Mouse (Mus musculus): Measurements from ENCODE around the gene Egfr.

Gene Egfr

DNA sequence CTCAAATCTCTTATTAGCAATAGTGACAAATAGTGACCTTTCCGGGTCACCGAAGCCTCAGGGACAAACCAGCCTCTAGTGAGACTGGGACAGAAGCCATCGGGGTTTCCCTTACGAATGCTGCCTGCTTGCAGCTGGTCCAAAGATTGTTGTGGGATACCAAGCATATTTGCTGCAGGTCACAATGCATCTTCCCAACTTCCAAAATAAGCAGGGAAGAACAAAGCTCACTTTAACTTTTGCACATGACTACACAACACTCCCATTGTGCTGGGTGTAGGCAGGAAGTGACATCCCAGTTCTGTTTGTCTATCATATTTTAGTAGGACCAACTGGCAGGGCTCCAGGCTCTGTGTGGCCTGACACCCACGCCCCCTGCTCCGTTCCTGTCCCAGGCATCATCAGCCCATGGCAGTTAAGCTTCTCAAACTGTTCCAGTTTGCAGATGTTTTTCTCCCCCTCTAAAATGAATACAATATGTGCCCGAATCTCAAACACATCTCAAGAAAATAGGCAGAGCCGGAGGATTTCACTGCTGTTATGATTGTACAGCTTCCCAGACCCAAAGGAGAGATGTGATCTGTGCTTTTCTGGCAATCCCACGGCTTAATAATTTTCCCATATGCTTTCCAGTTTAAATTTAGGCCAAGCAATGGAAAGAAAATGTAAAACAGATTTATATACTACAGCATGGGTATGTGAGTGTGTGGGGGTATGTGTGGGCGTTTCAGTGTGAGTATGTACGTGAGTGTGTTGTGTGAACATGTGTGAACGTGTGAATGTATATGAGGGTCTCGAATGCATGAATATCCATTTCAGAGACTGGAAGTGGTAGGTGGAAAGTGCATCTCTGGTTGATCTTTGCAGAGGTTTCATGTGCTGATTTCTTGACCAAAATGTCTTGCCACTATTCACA is 143.7 kb downstream of the Egfr start:
- peak; percentile 21 to 37 for DNase-seq (ENCODE audit: inconsistent age in 2 of 2, low spot score in 1 of 2)

- DNase-seq (ENCODE audit: inconsistent age in 2 of 2, low spot score in 1 of 2), result no peak
These were observed 145.7 kb downstream of the Egfr start for GRCm38 (mm10) chr11:16897681-16898080.

- DNase-seq (ENCODE audit: inconsistent age in 2 of 2, low spot score in 1 of 2), result no peak
These were observed 148.2 kb downstream of the Egfr start for GRCm38 (mm10) chr11:16900182-16900581.

DNA sequence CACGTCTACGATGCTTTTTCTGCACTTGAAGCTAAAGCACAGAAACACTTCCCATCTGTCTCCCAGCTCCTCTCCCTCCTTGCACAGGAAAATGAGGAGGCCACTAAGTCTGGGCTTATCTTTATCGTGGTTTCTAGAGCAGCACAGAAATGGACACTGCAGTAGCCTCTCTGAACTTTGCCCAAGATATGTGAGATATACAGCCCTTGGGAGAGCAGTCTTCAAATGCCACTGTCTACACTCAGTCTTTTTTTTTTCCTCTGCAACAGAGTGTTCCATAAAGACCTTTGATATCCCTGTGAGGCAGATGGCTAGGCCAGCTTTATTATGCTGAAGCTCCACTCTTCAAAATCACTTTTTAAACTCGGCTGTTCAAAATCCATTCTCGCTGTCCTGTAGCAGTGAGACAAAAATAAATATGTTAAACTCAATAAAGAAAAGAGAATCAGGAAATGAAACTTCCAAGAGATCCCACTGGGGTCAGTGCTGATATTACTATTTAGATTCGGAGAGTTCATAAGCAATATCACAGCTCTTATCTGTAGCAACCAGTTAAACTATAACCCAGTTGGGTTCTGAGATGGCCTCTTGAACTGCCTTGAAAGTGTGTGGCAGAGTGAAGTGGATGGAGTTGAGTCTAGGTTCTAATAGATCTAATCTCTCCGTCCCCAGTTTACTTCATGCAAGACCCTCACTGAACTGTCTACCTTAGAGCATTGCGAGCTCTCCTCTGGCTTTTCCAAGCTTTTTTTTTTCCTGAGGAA is 148.8 kb downstream of the Egfr start:
- DNase-seq (ENCODE audit: inconsistent age in 2 of 2, low spot score in 1 of 2), result no peak

DNA sequence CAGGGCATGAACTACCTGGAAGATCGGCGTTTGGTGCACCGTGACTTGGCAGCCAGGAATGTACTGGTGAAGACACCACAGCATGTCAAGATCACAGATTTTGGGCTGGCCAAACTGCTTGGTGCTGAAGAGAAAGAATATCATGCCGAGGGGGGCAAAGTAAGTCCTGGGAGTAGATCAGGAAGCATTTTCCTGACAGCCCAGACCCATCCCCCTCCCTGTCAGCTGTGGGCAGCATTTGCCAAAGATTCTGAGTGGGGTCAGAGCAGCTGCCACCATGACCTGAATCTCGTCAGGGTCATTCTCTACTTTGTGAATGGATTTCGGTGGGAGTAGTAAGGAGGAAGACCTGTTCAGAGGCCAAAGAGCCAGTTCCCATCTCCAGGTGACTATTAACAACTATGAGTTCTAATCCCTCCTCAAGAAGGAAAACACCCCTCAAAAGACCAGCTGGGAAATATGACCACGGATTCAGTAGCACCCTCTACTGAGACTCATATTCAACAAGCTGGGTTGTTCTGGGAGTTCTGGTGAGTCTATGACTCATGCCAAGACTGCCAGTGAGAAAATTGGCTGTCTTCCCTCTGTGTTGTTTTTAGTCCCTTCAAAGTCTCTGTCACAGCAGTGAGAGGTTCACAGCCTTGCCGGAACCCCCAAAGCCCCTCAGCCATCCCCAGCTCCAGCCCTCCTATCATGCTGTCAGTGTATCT is 152.5 kb downstream of the Egfr start:
- peak in 1 of 2 experiments; percentile 73 for DNase-seq (ENCODE audit: inconsistent age in 2 of 2, low spot score in 1 of 2)

DNA sequence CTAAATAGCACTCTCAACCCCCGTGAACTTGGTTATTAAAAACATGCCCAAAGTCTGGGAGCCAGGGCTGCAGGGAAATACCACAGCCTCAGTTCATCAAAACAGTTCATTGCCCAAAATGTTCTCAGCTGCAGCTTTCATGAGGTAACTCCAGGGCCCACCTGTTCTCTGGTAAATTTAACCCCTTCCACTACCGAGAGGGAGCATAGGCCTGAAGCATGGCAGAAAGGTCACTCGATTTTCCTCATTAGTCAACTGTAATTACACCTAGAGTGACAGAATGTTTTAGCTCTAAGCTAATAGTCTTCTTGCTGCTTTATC is 153.0 kb downstream of the Egfr start:
- no peak for DNase-seq (ENCODE audit: inconsistent age in 2 of 2, low spot score in 1 of 2)

GRCm38 (mm10) chr11:16906530-16906929 is 154.5 kb downstream of the Egfr start:
- no peak for DNase-seq (ENCODE audit: inconsistent age in 2 of 2, low spot score in 1 of 2)

- peak in 1 of 2 experiments; percentile 36 for DNase-seq (ENCODE audit: inconsistent age in 2 of 2, low spot score in 1 of 2)
These were observed 155.6 kb downstream of the Egfr start for GRCm38 (mm10) chr11:16907517-16908129.

GRCm38 (mm10) chr11:16914756-16915155 is 162.8 kb downstream of the Egfr start:
- DNase-seq (ENCODE audit: inconsistent age in 2 of 2, low spot score in 1 of 2), result no peak

DNA sequence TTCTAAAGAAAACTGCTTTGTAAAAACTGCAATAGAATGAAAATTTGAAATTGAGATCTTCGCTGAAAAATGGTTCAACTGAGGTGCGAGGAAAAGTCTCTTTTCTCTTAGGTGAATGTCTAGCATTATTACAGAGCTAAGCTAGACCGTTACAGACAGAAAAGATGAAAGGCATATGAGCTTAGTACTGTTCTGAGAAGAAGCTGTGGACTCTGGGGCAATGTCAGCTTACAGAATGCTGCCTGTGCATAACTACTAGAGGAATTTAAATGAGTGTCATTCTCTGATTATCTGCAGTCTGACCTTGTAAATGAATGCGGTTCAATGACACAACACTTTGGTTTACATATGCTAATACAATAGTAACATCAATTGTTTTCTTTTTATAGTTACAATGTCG is 163.8 kb downstream of the Egfr start:
- no peak for DNase-seq (ENCODE audit: inconsistent age in 2 of 2, low spot score in 1 of 2)

DNA sequence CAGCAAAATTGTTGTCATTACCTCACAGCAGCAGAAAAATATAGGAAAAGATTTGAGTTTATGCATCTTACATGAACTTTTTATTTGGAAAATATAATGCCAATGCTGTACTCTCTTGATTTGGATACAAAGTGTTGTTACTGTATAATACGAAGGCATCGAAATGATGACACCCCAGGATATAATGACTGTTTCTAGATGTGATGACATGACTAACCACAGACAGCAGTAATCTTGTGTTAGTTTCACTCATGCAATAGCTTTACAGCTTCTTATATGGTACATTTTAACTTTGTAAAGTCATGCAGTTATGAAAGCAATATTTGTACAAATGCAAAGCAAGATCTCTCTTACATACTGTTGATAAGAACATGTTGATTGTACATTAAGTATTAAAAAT is 165.5 kb downstream of the Egfr start:
- DNase-seq (ENCODE audit: inconsistent age in 2 of 2, low spot score in 1 of 2), result no peak

- no peak for DNase-seq (ENCODE audit: inconsistent age in 2 of 2, low spot score in 1 of 2)
These were observed 180.2 kb downstream of the Egfr start for GRCm38 (mm10) chr11:16932159-16932558.

DNA sequence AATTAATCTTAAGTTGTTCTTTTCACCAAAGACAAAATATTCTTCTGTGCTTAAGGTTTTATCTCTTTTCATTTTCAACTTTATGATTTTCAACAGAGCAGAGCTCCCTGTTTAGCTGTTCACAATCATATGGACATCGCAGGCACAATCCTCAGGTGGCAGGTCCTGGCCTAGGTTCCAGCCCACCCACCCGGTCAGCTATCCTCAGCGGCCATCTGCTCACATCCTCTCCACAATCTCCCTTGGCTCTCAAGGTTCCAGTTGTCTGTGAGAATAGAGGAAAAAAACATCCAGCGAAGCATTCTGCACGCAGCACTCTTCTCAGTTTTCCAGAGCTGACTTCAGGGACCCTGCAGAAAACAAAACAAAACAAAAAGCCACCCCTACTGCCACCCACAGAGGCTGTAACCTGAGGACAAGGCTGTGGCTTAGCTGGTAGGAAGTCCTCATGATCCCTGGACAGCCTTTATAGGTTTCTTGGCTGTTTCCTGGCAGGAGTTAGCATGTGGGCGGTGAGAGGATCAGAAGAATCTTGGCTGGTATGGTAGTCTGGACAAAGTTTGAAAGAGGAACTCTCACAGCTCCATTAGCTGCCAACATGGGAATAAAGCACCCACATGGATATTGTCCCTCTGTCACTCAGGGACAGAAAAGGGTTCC is 183.7 kb downstream of the Egfr start:
- DNase-seq (ENCODE audit: inconsistent age in 2 of 2, low spot score in 1 of 2), result no peak

GRCm38 (mm10) chr11:16941103-16941793 is 189.2 kb downstream of the Egfr start:
- DNase-seq (ENCODE audit: inconsistent age in 2 of 2, low spot score in 1 of 2), result no peak

GRCm38 (mm10) chr11:16941973-16942452 is 190.0 kb downstream of the Egfr start:
- DNase-seq (ENCODE audit: inconsistent age in 2 of 2, low spot score in 1 of 2), result no peak

- DNase-seq (ENCODE audit: inconsistent age in 2 of 2, low spot score in 1 of 2), result no peak
These were observed 191.0 kb downstream of the Egfr start for GRCm38 (mm10) chr11:16943016-16943415.

- peak in 1 of 2 experiments; percentile 78 for DNase-seq (ENCODE audit: inconsistent age in 2 of 2, low spot score in 1 of 2)
These were observed 196.8 kb downstream of the Egfr start for GRCm38 (mm10) chr11:16948756-16949155.

DNA sequence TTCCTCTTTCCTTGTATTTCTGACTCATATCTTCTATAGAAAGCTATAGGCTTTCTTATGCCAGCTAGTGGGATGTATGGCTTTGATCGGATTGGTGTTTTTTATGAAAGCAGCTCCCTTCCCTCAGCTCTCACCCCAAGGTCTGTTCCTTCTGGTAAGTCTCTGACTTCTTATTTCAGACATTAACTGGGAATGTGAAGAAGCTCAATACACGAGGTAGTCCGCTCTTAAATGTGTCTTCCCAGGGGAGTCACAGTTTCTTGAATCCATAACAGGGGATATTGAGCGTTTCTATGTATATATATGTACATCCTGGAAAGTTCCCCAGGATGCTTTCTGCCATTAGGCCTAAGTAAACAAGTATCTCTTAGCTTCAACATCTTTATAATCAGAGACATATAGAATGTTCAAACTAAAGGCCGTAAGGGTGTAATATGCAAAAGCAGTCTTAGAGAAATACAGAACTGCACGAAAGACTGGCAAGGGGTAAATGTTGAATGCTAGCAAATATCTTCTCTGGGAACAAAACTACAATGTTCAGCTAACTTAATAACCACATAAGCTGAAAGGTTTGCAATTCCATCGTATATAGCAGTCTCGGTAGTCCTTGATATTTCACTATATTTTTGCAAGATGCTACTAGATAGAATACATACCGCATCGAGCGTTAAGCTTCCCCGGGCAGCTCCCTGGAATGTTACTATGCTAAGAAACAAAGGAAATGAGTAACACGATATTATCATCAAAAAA is 198.4 kb downstream of the Egfr start:
- no peak for DNase-seq (ENCODE audit: inconsistent age in 2 of 2, low spot score in 1 of 2)

Measured in adrenal gland, adult (tissue).